Mouse (Mus musculus) central nervous system, embryonic 11.5 days (tissue): ENCODE measurements around the gene 4921501E09Rik. TPM values are rescaled to one million over a fixed set of nuclear protein-coding genes. Genes with fewer than 3 reads are reported as not detected.

Experiments
- polyA plus RNA-seq: library from polyadenylated mRNA; depleted of rRNA; stranded (reverse); fragments of >200 nt; gene quantifications from 2 replicates; pipeline ENCODE4 v1.2.3, GENCODE M21; 2012; rRNA removed

The 4921501E09Rik gene
- not detected in 2 replicates for polyA plus RNA-seq

DNA sequence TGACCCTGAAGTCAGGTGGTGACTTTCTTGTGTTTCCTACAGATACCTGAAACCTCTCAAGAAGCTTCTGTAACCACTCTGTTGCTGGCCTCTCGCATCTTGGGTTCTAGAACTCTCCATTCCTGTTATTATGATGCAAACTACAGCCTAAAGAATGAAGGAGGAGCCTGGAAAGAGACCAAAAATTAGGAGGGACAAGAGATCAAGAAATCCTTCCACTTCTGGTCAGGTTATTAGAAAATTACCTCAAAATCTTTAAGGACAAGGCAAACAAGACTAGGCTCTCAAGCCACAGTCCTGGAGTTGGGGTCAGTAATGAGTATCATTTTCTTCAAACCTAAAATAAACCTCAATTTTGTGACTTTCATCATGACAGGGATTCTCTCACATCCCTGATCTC, at the start of gene 4921501E09Rik:
TSS of gene 4921501E09Rik (minus strand) at position 101 of the 400 bp plus-strand sequence.

DNA sequence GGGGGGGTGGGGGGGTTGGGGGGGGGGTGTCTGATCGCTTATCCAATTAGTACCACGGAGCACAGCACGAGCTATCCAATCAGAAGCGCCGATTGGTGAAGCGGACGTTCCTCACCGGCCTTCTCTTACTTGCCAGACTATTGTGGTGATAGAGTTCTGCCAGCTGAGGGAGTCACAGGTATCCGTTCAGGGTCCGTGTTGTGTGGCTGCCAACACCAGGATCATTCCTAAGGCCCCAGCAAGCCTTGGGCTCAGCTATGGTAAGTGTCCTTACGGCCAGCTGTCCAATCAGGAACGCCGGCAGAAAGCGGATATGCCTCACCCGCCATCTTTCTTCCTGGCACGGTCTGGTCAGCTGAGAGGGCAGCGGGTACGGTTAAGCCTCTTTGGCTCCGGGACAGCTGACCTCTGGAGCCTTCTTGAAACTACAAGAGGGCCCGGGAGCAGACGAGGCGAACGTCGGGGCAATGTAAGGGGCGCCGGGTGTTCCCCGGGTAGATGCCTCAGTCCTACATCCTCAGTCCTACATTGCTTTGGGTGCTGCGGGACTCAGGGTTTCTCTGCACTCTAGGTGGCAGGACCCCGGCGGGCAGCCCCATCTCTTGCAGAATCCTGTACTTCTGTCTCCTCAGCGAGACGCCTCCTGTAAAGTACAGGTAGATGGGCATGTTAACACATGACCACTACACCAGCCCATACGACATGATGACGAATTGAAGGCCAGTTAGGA, 21.5 kb upstream of the 4921501E09Rik start, which contains the start of gene Zfp563:
TSS of gene Zfp563 (plus strand) at position 91 of the 730 bp plus-strand sequence.

DNA sequence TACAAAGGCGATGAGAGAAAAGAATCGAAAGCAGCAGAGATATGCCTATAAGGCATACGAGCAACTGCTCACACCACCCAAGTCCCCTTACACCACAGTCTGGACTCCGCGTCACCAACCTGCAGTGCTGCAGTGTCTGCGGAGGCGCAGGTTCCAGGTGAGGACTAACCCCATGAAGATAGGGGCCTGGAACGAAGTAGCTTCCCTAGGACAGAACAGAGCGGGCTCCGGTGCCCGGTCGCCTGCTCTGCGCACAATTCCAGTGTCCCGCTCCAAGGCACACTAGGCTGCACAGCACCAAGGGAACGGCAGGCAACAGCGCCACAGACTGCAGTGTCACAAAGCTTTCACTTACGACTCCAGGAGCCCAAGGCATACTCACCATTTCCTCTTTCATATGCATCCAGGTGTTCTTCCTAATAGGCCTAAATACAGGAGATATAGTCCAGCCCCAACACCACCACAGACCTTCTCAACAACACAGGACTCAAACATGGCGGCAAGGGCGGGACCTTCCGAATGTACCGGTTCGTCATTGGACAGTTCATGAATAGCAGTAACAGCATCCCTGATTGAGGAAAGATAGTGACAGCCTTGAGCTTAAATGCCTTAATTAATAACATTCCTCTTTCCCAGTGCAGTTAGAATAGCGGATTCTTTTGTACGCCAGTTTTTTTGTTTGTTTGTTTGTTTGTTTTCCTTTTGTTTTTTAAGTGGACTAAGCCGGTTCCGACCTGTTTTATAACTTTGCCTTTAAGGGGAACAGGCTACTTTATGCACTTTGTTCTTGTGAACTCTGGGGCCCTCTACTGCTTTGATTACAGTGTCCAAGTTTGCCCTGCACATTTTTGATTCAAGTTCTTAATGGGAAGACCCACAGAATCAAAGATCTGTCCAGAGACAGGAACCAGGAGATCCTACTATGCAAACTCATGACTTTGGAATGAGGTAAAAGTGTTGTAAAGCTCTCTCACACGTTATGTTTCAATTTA, 34.7 kb downstream of the 4921501E09Rik start, which contains the start of gene Zfp763:
TSS of gene Zfp763 (minus strand) at position 503 of the 992 bp plus-strand sequence.

Other genes with a start within 250 kb of the 4921501E09Rik start
- gene Zfp799, start 237.8 kb downstream of the 4921501E09Rik start, polyA plus RNA-seq, result 16.6 and 21.6 TPM in 2 replicates
- gene Zfp870, start 176.4 kb downstream of the 4921501E09Rik start, polyA plus RNA-seq, result 5.7 and 5.8 TPM in 2 replicates
- 0.22 TPM in 1 of 2 replicates, not detected in the other for gene Cyp4f14, start 150.7 kb downstream of the 4921501E09Rik start, polyA plus RNA-seq
- gene Cyp4f13, start 120.7 kb downstream of the 4921501E09Rik start, polyA plus RNA-seq, result 5.4 and 9.1 TPM in 2 replicates
- 5.2 and 7.7 TPM in 2 replicates for gene Zfp472, start 102.2 kb downstream of the 4921501E09Rik start, polyA plus RNA-seq
- gene Zfp952, start 74.9 kb downstream of the 4921501E09Rik start, polyA plus RNA-seq, result 8.9 and 12.6 TPM in 2 replicates
- 8.5 and 13.4 TPM in 2 replicates for gene Zfp763, start 34.7 kb downstream of the 4921501E09Rik start, polyA plus RNA-seq
- 7.3 and 9.1 TPM in 2 replicates for gene Zfp563, start 21.3 kb upstream of the 4921501E09Rik start, polyA plus RNA-seq
- 0.05 and 0.12 TPM in 2 replicates for gene Morc2b, start 71.6 kb upstream of the 4921501E09Rik start, polyA plus RNA-seq
- gene Olfr55, start 100.4 kb upstream of the 4921501E09Rik start, polyA plus RNA-seq, result not detected in 2 replicates
- not detected in 2 replicates for gene Olfr239, start 123.2 kb upstream of the 4921501E09Rik start, polyA plus RNA-seq
- gene Olfr1564, start 153.6 kb upstream of the 4921501E09Rik start, polyA plus RNA-seq, result 0.10 and 0.21 TPM in 2 replicates
- gene Zfp955a, start 187.1 kb upstream of the 4921501E09Rik start, polyA plus RNA-seq, result 5.9 and 10.5 TPM in 2 replicates
- not detected in 2 replicates for gene Olfr63, start 196.6 kb upstream of the 4921501E09Rik start, polyA plus RNA-seq
- 6.5 and 9.6 TPM in 2 replicates for gene Zfp955b, start 221.5 kb upstream of the 4921501E09Rik start, polyA plus RNA-seq